Mouse (Mus musculus) forebrain, embryonic 16.5 days (tissue): ENCODE data around the gene Sirt7. TPM values are rescaled to one million over a fixed set of nuclear protein-coding genes. Genes with fewer than 3 reads are reported as not detected.

Experiments used
- ATAC-seq: fragments of 200-750 bp; cut with Nextera tagmentation; 2 replicates; pipeline ENCODE4 v1.8.0; 2017; ENCODE audit warnings: mild to moderate bottlenecking, moderate library complexity
- H3K27ac ChIP-seq: fragments of 300-500 bp; sonication (generic); 2 replicates; pipeline ENCODE4 v1.5.1; 2014; ENCODE audit warnings: low read length, control low read depth
- H3K27me3 ChIP-seq: fragments of 300-500 bp; sonication (generic); replicated peaks from 2 replicates; pipeline ENCODE4 v1.6.1; 2014; ENCODE audit warnings: low read length; ENCODE audit not compliant: control insufficient read depth, insufficient read depth
- H3K36me3 ChIP-seq: fragments of 300-500 bp; sonication (generic); 2 replicates; pipeline ENCODE4 v1.6.1; 2014; ENCODE audit not compliant: control insufficient read depth, insufficient read depth
- H3K4me1 ChIP-seq: fragments of 300-500 bp; sonication (generic); replicated peaks from 2 replicates; pipeline ENCODE4 v1.6.1; 2014; ENCODE audit warnings: low read length; ENCODE audit not compliant: control insufficient read depth, insufficient read depth
- H3K4me2 ChIP-seq: fragments of 300-500 bp; sonication (generic); 2 replicates; pipeline ENCODE4 v1.6.1; 2014; ENCODE audit warnings: mild to moderate bottlenecking, low read length, control low read depth
- H3K4me3 ChIP-seq: fragments of 300-500 bp; sonication (generic); replicated peaks from 2 replicates; pipeline ENCODE4 v1.5.1; 2014; ENCODE audit warnings: mild to moderate bottlenecking, low read length, control low read depth
- H3K9ac ChIP-seq: fragments of 300-500 bp; sonication (generic); replicated peaks from 2 replicates; pipeline ENCODE4 v1.6.1; 2014; ENCODE audit warnings: low read depth, low read length, control low read depth
- H3K9me3 ChIP-seq: fragments of 300-500 bp; sonication (generic); 2 replicates; pipeline ENCODE4 v1.6.1; 2016; ENCODE audit warnings: low read length; ENCODE audit not compliant: control insufficient read depth
- WGBS: fragments of 180-500 bp; shearing (Covaris S2); extraction: QIAGEN DNeasy Blood & Tissue Kit; methylation state at CpG from one replicate; pipeline ENCODE4 v1.1.7; 2014; 5-methylcytosine and 5-hydroxymethylcytosine counted together
- polyA plus RNA-seq: library from polyadenylated mRNA; unstranded; fragments of >200 nt; fragmentation: Nextera tagmentation; extraction: Ambion mirVana; gene quantifications from 2 replicates; pipeline ENCODE4 v1.2.1, GENCODE M21; 2015

The Sirt7 gene
- polyA plus RNA-seq, 1 experiment from 2014 or later, result 50.2 TPM

DNA sequence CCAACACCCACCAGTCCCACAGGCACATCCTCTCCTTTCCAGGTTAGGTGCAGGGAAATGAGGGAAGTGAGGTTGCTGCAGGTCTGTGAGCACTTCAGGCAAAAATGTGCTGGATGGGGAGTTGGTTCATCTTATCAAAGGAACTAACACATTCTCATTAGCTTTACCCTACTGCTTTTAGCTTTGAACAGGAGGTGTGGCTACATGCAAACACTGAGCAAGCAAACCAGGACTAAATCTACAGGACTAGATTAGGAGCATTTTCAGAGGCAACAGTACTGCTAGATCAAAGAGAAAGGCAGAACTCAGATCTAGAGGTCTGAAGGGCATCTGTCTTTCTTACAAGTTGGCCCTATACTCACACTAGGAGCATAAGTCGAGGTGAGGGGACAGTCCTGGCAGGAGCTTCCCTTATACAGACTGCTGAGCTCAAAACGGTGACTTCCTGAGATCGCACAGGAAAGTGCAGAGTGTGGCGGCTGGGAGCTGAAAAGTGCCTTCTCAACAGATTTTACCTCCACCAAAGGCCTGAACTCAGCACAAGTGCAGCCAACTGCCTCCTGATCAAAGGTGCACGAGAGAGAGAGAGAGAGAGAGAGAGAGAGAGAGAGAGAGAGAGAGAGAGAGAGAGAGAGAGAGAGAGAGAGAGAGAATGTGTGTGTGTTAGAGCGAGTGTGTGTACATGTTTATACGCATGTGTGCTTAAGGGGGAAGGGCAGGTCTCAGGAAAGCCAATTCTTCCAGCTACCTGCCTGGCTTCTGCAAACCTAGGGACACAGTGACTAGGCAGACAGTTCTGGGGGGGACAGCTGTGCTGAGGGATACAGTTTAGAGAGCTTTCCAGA is 6.1 kb upstream of the Sirt7 start:
- H3K27me3 ChIP-seq, result no peaks in the 10 kb centered on the region
- no peak overlapping the region for H3K27ac ChIP-seq
- H3K4me2 ChIP-seq, result no peak overlapping the region
- H3K4me1 ChIP-seq, result peaks cover 31% of the 10 kb centered on the region
- no peak for ATAC-seq
- no peak overlapping the region for H3K4me3 ChIP-seq
- H3K9me3 ChIP-seq, result no peaks in the 10 kb centered on the region
- H3K36me3 ChIP-seq, result peaks cover 6% of the 10 kb centered on the region; the same call in 1 of the 2 replicates
- no peak overlapping the region for H3K9ac ChIP-seq
- 43% methylated on average over 7 of the region's 7 CpGs for WGBS

DNA sequence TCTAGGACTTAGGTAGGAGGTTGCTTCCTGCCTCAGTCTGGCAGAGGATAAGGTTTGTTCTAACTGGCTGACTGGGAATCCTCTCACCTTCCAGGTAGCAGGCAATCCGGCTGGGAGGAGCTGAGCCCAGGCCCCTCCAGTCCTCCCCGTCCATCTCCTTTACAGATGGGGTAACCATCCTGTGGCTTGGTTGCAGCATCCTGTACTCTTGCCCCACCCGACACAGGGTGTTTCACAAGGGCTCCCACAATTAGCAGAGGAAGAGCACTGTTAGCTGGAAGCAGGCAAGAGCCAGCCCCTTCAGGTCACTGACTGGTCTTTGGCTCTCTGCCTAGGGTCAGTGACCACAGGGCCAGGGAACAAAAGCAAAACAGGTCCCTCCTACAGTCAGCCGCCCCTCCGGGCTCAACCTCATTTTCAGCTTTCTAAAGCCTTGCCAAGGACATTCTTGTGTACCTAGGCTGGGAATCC is 5.4 kb upstream of the Sirt7 start:
- Histone ChIP-seq H3K27me3 (no peaks in the 10 kb centered on the region), H3K27ac (no peak overlapping the region)
- ATAC-seq, result no peak

DNA sequence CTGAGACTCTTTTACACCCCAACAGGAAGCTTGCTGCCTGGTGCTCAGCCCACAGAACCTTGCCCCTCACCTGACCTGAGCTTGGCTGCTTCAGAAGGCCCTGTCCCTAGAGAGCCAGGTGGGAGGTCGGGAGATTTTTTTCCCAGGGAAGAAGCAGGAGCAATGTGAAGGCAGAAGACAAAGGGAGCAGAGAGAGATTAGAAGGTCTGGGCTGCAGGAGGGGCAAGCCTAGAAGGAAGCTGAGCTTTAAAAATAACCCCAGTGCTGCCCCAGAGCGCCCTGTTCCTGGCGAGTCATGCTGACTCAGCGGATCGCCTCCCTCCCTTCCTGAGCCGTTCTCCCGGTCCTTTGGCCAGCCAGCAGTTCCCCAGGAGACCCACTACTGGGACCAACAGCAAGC is 4.9 kb upstream of the Sirt7 start:
- H3K4me2 ChIP-seq, result no peak overlapping the region

More for the DNA sequence above, 5.4 kb upstream of the Sirt7 start:
- peaks cover 6% of the 10 kb centered on the region; the same call in 1 of the 2 replicates for H3K36me3 ChIP-seq
- H3K4me3 ChIP-seq, result no peak overlapping the region
- 0 out of 2 replicates have a peak overlapping the region, but pooled peaks have one; percentile 2 for H3K9ac ChIP-seq
- H3K4me1 ChIP-seq, result peaks cover 32% of the 10 kb centered on the region
- H3K4me2 ChIP-seq, result no peak overlapping the region
- WGBS, result 30% methylated on average over 5 of the region's 5 CpGs
- H3K9me3 ChIP-seq, result no peaks in the 10 kb centered on the region

DNA sequence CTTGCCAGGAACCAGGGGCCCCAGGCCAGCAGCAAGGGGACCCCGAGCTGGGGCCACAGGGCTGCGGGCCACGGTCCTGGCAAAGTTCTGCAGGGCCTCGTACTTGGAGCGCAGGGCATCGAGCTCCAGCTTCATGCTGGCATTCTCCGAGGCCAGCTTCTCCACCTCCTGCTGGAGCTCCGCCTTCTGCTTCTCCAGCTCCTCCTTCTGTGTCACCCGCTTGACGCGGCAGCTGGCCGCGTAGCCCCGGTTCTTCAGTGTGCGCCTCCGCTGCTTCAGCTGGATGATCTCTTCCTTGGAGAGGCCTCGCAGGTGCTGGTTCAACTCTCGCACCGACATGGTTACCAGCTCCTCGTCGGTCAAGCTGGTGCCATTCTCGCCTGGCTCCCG is 4.3 kb upstream of the Sirt7 start:
- no peaks in the 10 kb centered on the region for H3K9me3 ChIP-seq
- no peak for ATAC-seq
- H3K4me2 ChIP-seq, result no peak overlapping the region
- H3K27ac ChIP-seq, result no peak overlapping the region
- H3K36me3 ChIP-seq, result peaks cover 6% of the 10 kb centered on the region; the same call in 1 of the 2 replicates
- H3K9ac ChIP-seq, result no peak overlapping the region
- 64% methylated on average over 23 of the region's 23 CpGs for WGBS
- peaks cover 37% of the 10 kb centered on the region for H3K4me1 ChIP-seq
- H3K4me3 ChIP-seq, result no peak overlapping the region
- no peaks in the 10 kb centered on the region for H3K27me3 ChIP-seq

More for the DNA sequence above, 4.9 kb upstream of the Sirt7 start:
- Histone ChIP-seq H3K9me3 (no peaks in the 10 kb centered on the region), H3K4me1 (peaks cover 37% of the 10 kb centered on the region), H3K4me3 (no peak overlapping the region), H3K27me3 (no peaks in the 10 kb centered on the region), H3K36me3 (peaks cover 6% of the 10 kb centered on the region; the same call in 1 of the 2 replicates), H3K27ac (no peak overlapping the region), H3K9ac (no peak overlapping the region)
- WGBS, result 39% methylated on average over 7 of the region's 7 CpGs
- ATAC-seq, result no peak

DNA sequence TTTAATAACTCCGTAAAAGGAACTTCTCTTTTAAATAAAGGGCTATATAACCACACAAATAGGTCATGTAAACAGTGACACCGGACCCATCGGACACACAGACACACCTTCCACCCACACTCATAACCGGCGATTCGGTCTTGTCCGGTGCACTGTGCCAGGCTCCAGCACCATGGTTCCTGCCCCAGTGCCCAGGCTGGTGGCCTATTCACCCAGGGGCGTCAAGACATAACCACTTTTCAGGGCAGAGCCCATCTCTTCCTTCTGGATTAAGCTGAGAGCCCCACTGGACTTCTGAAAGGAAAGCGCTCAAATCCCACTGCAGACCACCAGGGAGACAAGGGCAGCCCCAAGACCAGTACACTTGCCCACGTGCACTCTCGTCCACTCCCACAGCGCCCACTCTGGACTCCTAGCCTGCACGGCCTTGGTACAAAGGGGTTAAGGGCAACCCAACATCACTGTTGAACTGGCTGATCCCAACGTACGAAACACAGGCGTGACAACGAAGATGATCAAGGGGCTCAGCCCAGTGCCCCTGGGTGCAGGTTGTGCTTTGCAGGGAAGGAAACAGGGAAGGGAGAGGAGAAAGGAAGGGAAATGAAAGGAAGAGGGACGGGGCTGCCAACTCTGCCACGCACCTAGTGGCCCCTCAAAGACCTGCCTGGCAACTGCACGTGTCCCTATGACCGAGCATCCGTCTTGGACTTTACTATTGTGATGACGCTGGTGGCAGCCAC is 3.7 kb upstream of the Sirt7 start:
- no peak overlapping the region for H3K4me3 ChIP-seq
- no peak for ATAC-seq
- no peak overlapping the region for H3K9ac ChIP-seq
- 94% methylated on average over 23 of the region's 23 CpGs for WGBS
- no peaks in the 10 kb centered on the region for H3K9me3 ChIP-seq
- no peaks in the 10 kb centered on the region for H3K27me3 ChIP-seq
- H3K36me3 ChIP-seq, result peaks cover 6% of the 10 kb centered on the region; the same call in 1 of the 2 replicates
- peaks cover 39% of the 10 kb centered on the region for H3K4me1 ChIP-seq
- H3K27ac ChIP-seq, result no peak overlapping the region
- no peak overlapping the region for H3K4me2 ChIP-seq

DNA sequence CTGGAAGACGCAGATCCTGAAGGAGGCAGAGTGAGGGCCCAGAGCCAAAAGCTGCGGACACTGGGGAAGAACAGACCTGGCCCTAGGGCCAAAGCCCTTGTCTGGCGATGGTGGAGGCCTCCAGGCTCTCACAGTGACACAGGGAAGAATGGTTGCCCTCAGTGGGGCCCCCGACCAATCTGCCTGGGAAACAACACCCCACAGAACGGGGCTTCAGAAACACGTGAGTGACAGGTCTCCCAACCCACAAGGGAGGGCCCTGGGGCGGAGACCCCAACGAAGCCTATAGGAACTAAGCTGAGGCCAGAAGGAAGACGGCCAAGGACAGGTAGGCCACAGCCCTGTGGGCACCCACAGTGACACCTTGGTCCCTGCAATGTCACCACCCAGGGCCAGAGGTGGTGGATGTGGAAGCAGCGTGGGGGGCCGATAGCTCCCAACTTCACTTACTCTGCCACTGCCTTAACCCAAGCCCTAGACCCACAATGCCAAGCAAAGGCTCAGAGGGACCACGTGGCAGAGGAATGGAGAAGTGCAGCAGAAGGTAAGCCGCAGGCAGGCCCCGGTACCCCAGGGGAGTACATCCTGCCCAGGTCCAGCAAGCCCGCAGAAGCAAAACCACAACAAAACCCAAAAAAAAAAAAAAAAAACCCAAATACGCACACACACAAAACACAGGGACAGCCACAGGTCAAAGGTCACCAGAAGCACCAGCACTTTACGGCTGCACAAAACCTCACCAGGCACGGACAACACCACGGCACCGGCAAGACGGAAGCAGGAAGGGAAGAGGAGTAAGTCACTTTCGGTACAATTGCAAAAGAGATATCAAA is 2.6 kb upstream of the Sirt7 start:
- H3K4me1 ChIP-seq, result peaks cover 41% of the 10 kb centered on the region

DNA sequence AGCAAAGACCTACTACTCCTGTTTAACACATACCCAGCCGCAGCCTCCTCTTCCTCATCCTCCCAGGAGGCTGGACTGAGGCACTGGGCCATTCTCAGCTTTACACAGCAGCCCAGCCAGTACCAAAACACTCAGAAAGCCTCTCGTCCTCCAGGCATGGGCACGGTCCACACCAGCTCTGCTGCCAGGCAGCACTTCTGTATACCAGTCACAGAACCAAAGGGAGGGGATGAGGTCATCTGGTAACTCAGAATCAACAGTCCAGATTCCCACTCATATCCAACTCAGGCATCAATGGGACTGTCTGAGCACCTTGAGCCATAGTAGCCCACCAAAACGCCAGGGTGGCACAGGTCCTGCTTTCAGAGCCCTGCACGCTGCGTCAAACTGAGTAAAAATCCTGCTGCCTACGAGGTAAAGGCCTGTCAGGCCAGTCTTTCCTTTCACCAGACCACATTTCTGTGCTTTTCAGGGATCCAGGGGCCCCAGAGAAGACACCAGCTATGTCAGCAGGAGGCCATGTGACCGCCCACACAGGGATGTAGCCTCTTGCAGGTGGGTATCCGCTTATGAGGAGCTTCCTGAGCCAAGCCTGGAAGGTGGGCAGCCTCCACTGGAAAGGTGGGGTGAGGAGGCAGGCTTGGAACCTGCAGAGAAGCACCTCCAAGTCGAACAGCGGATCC is 1.9 kb upstream of the Sirt7 start:
- 90% methylated on average over 11 of the region's 11 CpGs for WGBS
- H3K4me1 ChIP-seq, result peaks cover 36% of the 10 kb centered on the region
- H3K27ac ChIP-seq, result no peak overlapping the region
- no peaks in the 10 kb centered on the region for H3K27me3 ChIP-seq
- H3K4me2 ChIP-seq, result no peak overlapping the region
- no peak overlapping the region for H3K4me3 ChIP-seq
- no peaks in the 10 kb centered on the region for H3K9me3 ChIP-seq
- H3K36me3 ChIP-seq, result peaks cover 6% of the 10 kb centered on the region; the same call in 1 of the 2 replicates
- H3K9ac ChIP-seq, result no peak overlapping the region
- ATAC-seq, result no peak

More for the DNA sequence above, 2.6 kb upstream of the Sirt7 start:
- Histone ChIP-seq H3K36me3 (peaks cover 6% of the 10 kb centered on the region; the same call in 1 of the 2 replicates), H3K4me3 (no peak overlapping the region), H3K4me2 (no peak overlapping the region), H3K27me3 (no peaks in the 10 kb centered on the region), H3K27ac (no peak overlapping the region), H3K9ac (no peak overlapping the region), H3K9me3 (no peaks in the 10 kb centered on the region)
- ATAC-seq, result no peak
- WGBS, result 88% methylated on average over 22 of the region's 22 CpGs

DNA sequence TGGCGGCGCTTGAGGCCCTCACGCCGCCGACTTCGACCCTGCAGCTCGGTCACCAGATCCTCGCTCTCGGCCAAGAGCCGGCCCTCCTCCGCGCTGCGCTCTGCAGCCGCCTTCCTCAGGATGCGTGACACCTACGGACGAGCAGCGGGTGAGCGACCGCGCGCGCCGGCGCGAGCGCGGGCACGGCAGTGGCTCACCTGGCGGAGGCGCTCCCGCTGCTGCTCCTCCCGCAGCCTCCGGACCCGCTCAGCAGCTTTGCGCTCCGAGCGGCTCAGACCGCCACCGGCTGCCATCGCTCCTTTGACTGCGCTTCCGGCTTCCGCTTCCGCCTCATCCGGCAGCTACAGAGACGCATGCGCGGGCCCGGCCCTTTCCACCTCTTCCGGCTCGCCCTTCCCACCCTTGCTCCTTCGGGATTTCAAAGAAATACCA is 344 bp downstream of the Sirt7 start:
- H3K9me3 ChIP-seq, result no peaks in the 10 kb centered on the region
- H3K27me3 ChIP-seq, result no peaks in the 10 kb centered on the region
- peak overlapping the region; percentile 76 for H3K27ac ChIP-seq
- peaks cover 19% of the 10 kb centered on the region; the same call in 1 of the 2 replicates for H3K36me3 ChIP-seq
- peak; percentile 92 for ATAC-seq
- peak overlapping the region; percentile 62 for H3K9ac ChIP-seq
- under 1% methylated on average over 53 of the region's 53 CpGs for WGBS
- H3K4me1 ChIP-seq, result peaks cover 17% of the 10 kb centered on the region
- H3K4me3 ChIP-seq, result peak overlapping the region; percentile 79
- H3K4me2 ChIP-seq, result peak overlapping the region; percentile 79
